Mouse (Mus musculus) kidney, postnatal 25 days (tissue): ENCODE results near the gene Glod4.

Experiments used
- DNase-seq, 2 experiments: peaks; one replicate each; pipeline ENCODE4 v3.0.0; 2021; ENCODE audit warnings: mixed read lengths in 2 of 2

The Glod4 gene

DNA sequence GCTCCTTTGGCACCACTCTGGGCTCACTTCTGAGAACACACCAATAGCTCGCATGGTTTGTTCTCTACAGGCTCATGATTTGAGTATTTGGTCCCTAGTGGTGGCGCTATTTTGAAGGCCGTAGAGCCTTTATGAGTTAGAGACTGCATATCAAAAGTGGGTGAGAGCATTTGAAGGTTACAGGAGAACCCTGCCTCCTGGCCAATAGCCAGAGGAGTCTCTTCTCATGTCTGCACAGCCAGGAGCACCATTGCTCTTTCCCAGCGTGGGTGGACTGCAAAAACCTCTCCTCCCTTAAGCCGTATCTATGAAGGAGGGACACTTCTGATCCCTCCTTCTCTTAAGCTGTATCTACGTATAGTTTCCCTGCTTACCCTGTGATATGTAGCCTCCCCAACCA lies 166.2 kb downstream of the Glod4 start:
- DNase-seq = no peak

DNA sequence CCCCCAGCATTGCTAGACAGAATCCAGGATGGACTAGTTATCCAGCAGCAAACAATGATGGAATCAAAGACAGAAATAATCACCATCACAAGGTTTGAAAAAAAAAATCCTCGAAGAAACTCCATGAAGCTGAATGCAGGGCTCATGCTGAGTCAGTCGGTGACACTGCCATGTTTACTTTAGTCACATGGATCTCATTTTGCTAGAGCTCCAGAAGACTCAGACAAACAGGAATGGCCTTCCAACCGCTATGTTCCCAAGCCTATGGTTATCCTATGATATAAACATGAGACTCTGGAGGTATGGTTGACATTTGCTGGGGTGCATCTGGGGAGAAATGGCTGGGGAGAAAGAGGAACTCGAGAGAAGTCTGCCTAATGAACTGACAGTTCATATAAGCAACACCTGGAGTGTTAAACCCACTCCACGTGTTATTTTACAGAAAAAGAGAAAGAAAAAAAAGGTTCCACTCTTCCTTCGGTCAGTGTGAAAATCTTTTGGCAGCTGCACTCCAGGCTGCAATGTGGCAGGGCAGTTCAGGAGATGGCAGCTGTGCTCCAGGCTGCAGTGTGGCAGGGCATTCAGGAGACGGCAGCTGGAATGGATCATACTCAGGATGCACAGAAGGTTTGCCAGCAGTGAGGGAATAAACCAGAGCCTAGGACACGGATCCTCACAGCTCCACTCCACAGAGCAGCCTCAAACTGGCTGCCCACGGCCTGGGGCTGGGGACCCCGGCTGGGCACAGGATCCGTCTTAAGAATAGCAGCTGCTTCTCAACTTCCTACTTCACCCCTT lies 169.0 kb downstream of the Glod4 start:
- DNase-seq = no peak
